Mouse (Mus musculus) lung, embryonic 14.5 days (tissue): ENCODE results near the gene Rpp25l. TPM values are rescaled to one million over a fixed set of nuclear protein-coding genes. Genes with fewer than 3 reads are reported as not detected.
"Not testable (repeated sequence)": the region's sequence is repeated elsewhere in the genome, so short reads cannot be mapped to it uniquely, and the experiment has no call there.

Source experiments
- ATAC-seq: fragments of 200-750 bp; cut with Nextera tagmentation; 2 replicates; pipeline ENCODE4 v1.8.0; 2017; ENCODE audit warnings: mild to moderate bottlenecking, moderate TSS enrichment, moderate library complexity; ENCODE audit not compliant: insufficient read depth
- DNase-seq: peaks from one replicate; pipeline ENCODE4 v3.0.0-alpha.2; 2015
- H3K27ac ChIP-seq: fragments of 300-500 bp; sonication (generic); 2 replicates; pipeline ENCODE4 v1.5.1; 2014; ENCODE audit warnings: low read depth, mild to moderate bottlenecking, moderate library complexity
- H3K27me3 ChIP-seq: fragments of 300-500 bp; sonication (generic); 2 replicates; pipeline ENCODE4 v1.6.1; 2014; ENCODE audit warnings: low read length, control low read depth; ENCODE audit not compliant: insufficient read depth
- H3K36me3 ChIP-seq: fragments of 300-500 bp; sonication (generic); 2 replicates; pipeline ENCODE4 v1.6.1; 2014; ENCODE audit warnings: control low read depth; ENCODE audit not compliant: insufficient read depth
- H3K4me1 ChIP-seq: fragments of 300-500 bp; sonication (generic); 2 replicates; pipeline ENCODE4 v1.6.1; 2014; ENCODE audit warnings: antibody characterized with exemption, control low read depth; ENCODE audit not compliant: insufficient read depth
- H3K4me2 ChIP-seq: fragments of 300-500 bp; sonication (generic); 2 replicates; pipeline ENCODE4 v1.6.1; 2014; ENCODE audit warnings: mild to moderate bottlenecking
- H3K4me3 ChIP-seq: fragments of 300-500 bp; sonication (generic); 2 replicates; pipeline ENCODE4 v1.5.1; 2014; ENCODE audit warnings: low read depth, low read length
- H3K9ac ChIP-seq: fragments of 300-500 bp; sonication (generic); 2 replicates; pipeline ENCODE4 v1.6.1; 2014
- H3K9me3 ChIP-seq: fragments of 300-500 bp; sonication (generic); 2 replicates; pipeline ENCODE4 v1.6.1; 2016; ENCODE audit warnings: low read depth, low read length, control low read depth
- CTCF ChIP-seq: IDR thresholded peaks from 2 replicates; pipeline ENCODE4 v1.5.1; 2016; ENCODE audit warnings: antibody characterized with exemption, low read depth
- WGBS: fragments of 180-500 bp; shearing (Covaris S2); extraction: QIAGEN DNeasy Blood & Tissue Kit; methylation state at CpG from one replicate; pipeline ENCODE4 v1.1.7; 2014; 5-methylcytosine and 5-hydroxymethylcytosine counted together
- polyA plus RNA-seq: library from polyadenylated mRNA; unstranded; fragments of >200 nt; fragmentation: Nextera tagmentation; extraction: Ambion mirVana; gene quantifications from 2 replicates; pipeline ENCODE4 v1.2.1, GENCODE M21; 2014

Rpp25l gene
- polyA plus RNA-seq, 1 experiment from 2014 or later = 90.3 TPM

- TF ChIP-seq CTCF = peak; percentile 80
- H3K4me3 ChIP-seq = no peak overlapping the region
- H3K9ac ChIP-seq = no peak overlapping the region
- DNase-seq = peak; percentile 84
- H3K9me3 ChIP-seq = no peaks in the 10 kb centered on the region
- H3K36me3 ChIP-seq = peaks cover 10% of the 10 kb centered on the region; the same call in 1 of the 2 replicates
- WGBS = 2% methylated on average over 13 of the region's 13 CpGs
- peak; percentile 58 for ATAC-seq
- H3K4me2 ChIP-seq = 0 out of 2 replicates have a peak overlapping the region, but pooled peaks have one; percentile 6
- no peak overlapping the region for H3K27ac ChIP-seq
- no peaks in the 10 kb centered on the region for H3K27me3 ChIP-seq
- peaks cover 4% of the 10 kb centered on the region; the same call in 1 of the 2 replicates for H3K4me1 ChIP-seq
Observed at GRCm38 (mm10) chr4:41707011-41707535, 6.3 kb downstream of the Rpp25l start.

GRCm38 (mm10) chr4:41705922-41706754 lies 7.2 kb downstream of the Rpp25l start:
- Histone ChIP-seq H3K27ac (no peak overlapping the region), H3K36me3 (peaks cover under 1% of the 10 kb centered on the region; the same call in 1 of the 2 replicates), H3K4me1 (no peaks in the 10 kb centered on the region), H3K9ac (no peak overlapping the region), H3K9me3 (no peaks in the 10 kb centered on the region), H3K27me3 (no peaks in the 10 kb centered on the region), H3K4me2 (no peak overlapping the region), H3K4me3 (no peak overlapping the region)
- ATAC-seq = no peak
- peak; percentile 40 for DNase-seq
- WGBS = 54% methylated on average over 19 of the region's 19 CpGs
- no peak for TF ChIP-seq CTCF

DNA sequence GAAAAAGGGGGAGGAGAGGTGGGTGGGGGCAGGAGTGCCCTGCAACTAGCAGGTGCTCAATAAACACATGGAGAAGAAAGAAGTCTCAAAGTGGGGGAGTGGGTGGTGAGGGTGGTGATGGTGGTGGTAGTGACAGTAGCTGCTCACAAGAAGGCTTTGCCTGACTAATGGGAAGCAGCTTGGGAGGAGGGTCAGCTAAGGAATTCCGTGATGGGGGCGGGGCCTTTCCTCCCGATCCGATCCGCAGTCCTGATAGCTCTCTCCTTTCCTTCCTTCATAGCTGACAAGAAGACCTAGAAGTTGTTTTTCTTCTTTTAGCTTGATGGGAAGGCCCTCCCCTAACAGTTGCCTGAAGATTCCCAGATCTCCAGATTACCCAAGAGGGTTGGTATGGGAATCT lies 8.7 kb downstream of the Rpp25l start:
- Histone ChIP-seq H3K27me3 (no peaks in the 10 kb centered on the region), H3K36me3 (no peaks in the 10 kb centered on the region), H3K4me3 (no peak overlapping the region), H3K9ac (no peak overlapping the region), H3K9me3 (no peaks in the 10 kb centered on the region), H3K27ac (no peak overlapping the region), H3K4me2 (no peak overlapping the region), H3K4me1 (no peaks in the 10 kb centered on the region)
- ATAC-seq (no peak), DNase-seq (peak; percentile 41)
- no peak for TF ChIP-seq CTCF
- 0% methylated on average over 5 of the region's 5 CpGs for WGBS

DNA sequence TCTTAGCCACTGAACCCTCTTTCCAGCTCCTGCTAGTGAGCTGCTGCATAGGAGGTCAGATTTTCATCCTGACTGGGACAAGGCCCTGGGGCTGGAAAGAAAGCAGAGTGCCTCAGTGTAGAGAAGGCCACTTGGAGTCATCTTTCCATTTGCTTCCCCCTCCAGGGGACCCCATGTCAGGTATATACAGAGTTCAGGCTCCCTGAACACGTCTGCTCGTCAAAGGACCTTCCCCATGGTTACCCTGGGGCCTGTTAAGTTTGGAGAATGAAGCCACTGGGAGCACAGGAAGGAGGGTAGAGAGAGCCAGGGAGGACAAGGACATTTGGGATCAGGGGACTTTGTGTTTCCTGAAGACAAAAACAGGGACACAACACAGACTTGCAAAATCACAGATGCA lies 11.1 kb downstream of the Rpp25l start:
- not testable (repeated sequence) for H3K9ac ChIP-seq, H3K27me3 ChIP-seq, H3K36me3 ChIP-seq, H3K27ac ChIP-seq, H3K4me3 ChIP-seq, H3K9me3 ChIP-seq, ATAC-seq, DNase-seq, H3K4me1 ChIP-seq, H3K4me2 ChIP-seq
- WGBS = 62% methylated on average over 2 of the region's 2 CpGs

- not testable (repeated sequence) for H3K4me1 ChIP-seq, DNase-seq, H3K9me3 ChIP-seq, H3K4me2 ChIP-seq, H3K27ac ChIP-seq, H3K36me3 ChIP-seq, ATAC-seq, H3K27me3 ChIP-seq, H3K4me3 ChIP-seq, H3K9ac ChIP-seq
- WGBS = 100% methylated on average over 1 of the region's 8 CpGs
Observed at GRCm38 (mm10) chr4:41700224-41700623, 13.1 kb downstream of the Rpp25l start.

DNA sequence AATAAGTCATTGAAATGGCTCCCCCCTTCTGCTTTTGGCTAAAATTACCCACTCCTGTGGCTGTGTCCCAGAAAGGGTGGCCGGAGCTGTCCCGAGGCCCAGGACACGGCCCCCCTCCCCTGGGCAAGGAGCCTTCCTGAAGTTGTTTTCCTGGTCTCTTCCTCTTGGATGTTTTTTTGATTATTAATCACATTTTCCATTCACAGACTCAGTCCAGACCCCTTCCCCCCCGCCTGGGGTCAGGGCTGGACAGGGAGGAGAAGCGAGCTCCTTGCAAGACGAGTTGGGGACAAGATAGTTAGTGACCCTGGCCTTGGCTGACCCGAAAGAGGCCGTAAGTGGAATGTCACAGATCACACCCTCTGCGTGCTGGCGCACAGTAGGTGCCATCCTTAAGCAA lies 13.6 kb downstream of the Rpp25l start, which contains the start of gene Il11ra1:
TSS of gene Il11ra1 (plus strand) at position 207 of the 400 bp plus-strand sequence.
- H3K4me2 ChIP-seq = peak within 1 kb of the TSS; percentile 18; the same call in 1 of the 2 replicates
- not testable (repeated sequence) for ATAC-seq, H3K9ac ChIP-seq, H3K4me1 ChIP-seq, H3K36me3 ChIP-seq, H3K9me3 ChIP-seq, H3K27me3 ChIP-seq, H3K27ac ChIP-seq, H3K4me3 ChIP-seq, DNase-seq
- WGBS = 72% methylated on average over 9 of the region's 10 CpGs

DNA sequence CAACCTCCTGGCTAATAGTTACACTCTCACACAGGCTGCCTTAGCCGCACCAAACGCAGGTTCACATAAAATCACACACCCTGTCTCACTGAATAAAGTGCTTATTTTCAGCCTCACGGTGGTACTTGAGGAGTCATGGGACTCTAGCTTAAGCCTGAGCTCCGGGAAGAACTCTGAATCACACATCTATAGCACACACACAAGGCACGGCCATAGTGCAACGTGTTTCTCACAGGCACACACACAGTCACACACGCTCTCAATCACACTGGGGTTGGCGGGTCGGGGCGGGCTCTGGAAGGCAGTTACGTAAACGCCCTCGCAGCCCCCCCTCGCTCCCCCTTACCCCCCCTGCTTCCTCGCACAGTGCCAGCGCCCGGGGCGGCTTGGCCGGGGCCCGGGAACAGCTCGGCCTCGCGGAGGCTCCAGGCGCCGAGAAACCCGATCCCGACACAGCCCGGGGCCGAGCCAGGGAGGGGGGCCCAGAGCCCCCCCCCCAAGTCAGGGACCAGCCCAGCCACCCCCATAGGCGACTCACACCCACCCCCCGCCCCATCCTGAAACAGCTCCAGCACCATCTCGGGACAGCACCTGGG lies 14.8 kb downstream of the Rpp25l start:
- H3K9ac ChIP-seq, ATAC-seq, H3K27me3 ChIP-seq, H3K9me3 ChIP-seq, H3K36me3 ChIP-seq, H3K4me1 ChIP-seq, H3K4me3 ChIP-seq, DNase-seq, H3K27ac ChIP-seq: not testable (repeated sequence)
- whole genome bisulfite sequencing = 7% methylated on average over 20 of the region's 32 CpGs
- peak overlapping the region; percentile 18; the same call in 1 of the 2 replicates for H3K4me2 ChIP-seq
